Mouse (Mus musculus) liver, adult 2 months (tissue): Measurements from ENCODE around the gene Ahdc1.

ENCODE experiments used
- CTCF ChIP-seq: fragments of 200-500 bp; IDR thresholded peaks from 2 replicates; pipeline ENCODE4 v1.5.1; 2011; ENCODE audit warnings: low read depth, low read length, control low read depth
- POLR2A ChIP-seq: fragments of 200-500 bp; IDR thresholded peaks from 2 replicates; pipeline ENCODE4 v1.6.1; 2011; ENCODE audit warnings: low read length, control low read depth; ENCODE audit not compliant: insufficient read depth; ENCODE audit errors: extremely low read depth

- no peak for TF ChIP-seq CTCF
- no peak for TF ChIP-seq POLR2A
Observed at GRCm38 (mm10) chr4:133012776-133013265, 1.8 kb downstream of the Ahdc1 start.
